Mouse (Mus musculus): Measurements from ENCODE around the gene Leo1. TPM values are rescaled to one million over a fixed set of nuclear protein-coding genes. Genes with fewer than 3 reads are reported as not detected.

The Leo1 gene
- polyA plus RNA-seq, 1 experiment from 2014 or later, result 56.8 TPM

GRCm38 (mm10) chr9:75498571-75498970 is 57.2 kb downstream of the Leo1 start:
- Histone ChIP-seq H3K4me3 (no peak overlapping the region), H3K4me1 (no peaks in the 10 kb centered on the region), H3K36me3 (replicated peaks) (peaks cover 48% of the 10 kb centered on the region), H3K27me3 (ENCODE audit: poor library complexity, severe bottlenecking) (no peaks in the 10 kb centered on the region), H3K9me3 (no peaks in the 10 kb centered on the region; the same call in 1 of the 2 replicates), H3K27ac (no peak overlapping the region)
- WGBS, result 93% methylated on average over 7 of the region's 7 CpGs
- no peak for DNase-seq (ENCODE audit: extremely low spot score, low spot score)

- no peak overlapping the region for H3K4me3 ChIP-seq
- H3K27ac ChIP-seq, result no peak overlapping the region
- no peaks in the 10 kb centered on the region for H3K4me1 ChIP-seq
- no peak for DNase-seq (ENCODE audit: extremely low spot score, low spot score)
- 96% methylated on average over 6 of the region's 6 CpGs for WGBS
- no peaks in the 10 kb centered on the region for H3K9me3 ChIP-seq
- peaks cover 76% of the 10 kb centered on the region for H3K36me3 ChIP-seq (replicated peaks)
- no peaks in the 10 kb centered on the region for H3K27me3 ChIP-seq (ENCODE audit: poor library complexity, severe bottlenecking)
These were observed 63.0 kb downstream of the Leo1 start for GRCm38 (mm10) chr9:75504311-75504710.

GRCm38 (mm10) chr9:75511236-75511939 is 70.1 kb downstream of the Leo1 start:
- H3K27me3 ChIP-seq (ENCODE audit: poor library complexity, severe bottlenecking), result no peaks in the 10 kb centered on the region
- DNase-seq (ENCODE audit: extremely low spot score, low spot score), result no peak
- no peaks in the 10 kb centered on the region for H3K4me1 ChIP-seq
- H3K9me3 ChIP-seq, result no peaks in the 10 kb centered on the region
- H3K27ac ChIP-seq, result no peak overlapping the region
- WGBS, result 91% methylated on average over 8 of the region's 8 CpGs
- H3K4me3 ChIP-seq, result no peak overlapping the region
- peaks cover 80% of the 10 kb centered on the region for H3K36me3 ChIP-seq (replicated peaks)

GRCm38 (mm10) chr9:75515464-75516113 is 74.3 kb downstream of the Leo1 start:
- no peak overlapping the region for H3K4me3 ChIP-seq
- peak; percentile 33 for DNase-seq (ENCODE audit: extremely low spot score, low spot score)
- H3K36me3 ChIP-seq (replicated peaks), result peaks cover 50% of the 10 kb centered on the region
- no peak overlapping the region for H3K27ac ChIP-seq
- H3K27me3 ChIP-seq (ENCODE audit: poor library complexity, severe bottlenecking), result no peaks in the 10 kb centered on the region
- H3K4me1 ChIP-seq, result peaks cover 10% of the 10 kb centered on the region; the same call in 1 of the 2 replicates
- WGBS, result 67% methylated on average over 12 of the region's 12 CpGs
- no peaks in the 10 kb centered on the region for H3K9me3 ChIP-seq

Other genes with a start within 250 kb of the Leo1 start
- 0.61 and 1.1 TPM in 2 replicates for gene Myo5c, start 209.5 kb upstream of the Leo1 start, polyA plus RNA-seq (2016; fragmentation: Nextera tagmentation; extraction: Ambion mirVana)
- gene Gnb5, start 135.2 kb upstream of the Leo1 start, polyA plus RNA-seq (2016; fragmentation: Nextera tagmentation; extraction: Ambion mirVana), result 24.0 and 27.9 TPM in 2 replicates
- gene Bcl2l10, start 93.8 kb upstream of the Leo1 start, polyA plus RNA-seq (2016; fragmentation: Nextera tagmentation; extraction: Ambion mirVana), result not detected in 2 replicates
- gene Mapk6, start 31.5 kb upstream of the Leo1 start, polyA plus RNA-seq (2016; fragmentation: Nextera tagmentation; extraction: Ambion mirVana), result 132 and 144 TPM in 2 replicates
- 85.5 and 89.7 TPM in 2 replicates for gene Tmod3, start 118.1 kb downstream of the Leo1 start, polyA plus RNA-seq (2016; fragmentation: Nextera tagmentation; extraction: Ambion mirVana)
- gene Tmod2, start 169.8 kb downstream of the Leo1 start, polyA plus RNA-seq (2016; fragmentation: Nextera tagmentation; extraction: Ambion mirVana), result 39.9 and 41.1 TPM in 2 replicates
- 8.9 and 11.4 TPM in 2 replicates for gene Lysmd2, start 184.2 kb downstream of the Leo1 start, polyA plus RNA-seq (2016; fragmentation: Nextera tagmentation; extraction: Ambion mirVana)
- 12.7 and 15.1 TPM in 2 replicates for gene Scg3, start 242.5 kb downstream of the Leo1 start, polyA plus RNA-seq (2016; fragmentation: Nextera tagmentation; extraction: Ambion mirVana)

Data from forebrain, embryonic 10.5 days (tissue).